Mouse (Mus musculus) stomach, embryonic 14.5 days (tissue): ENCODE measurements around the gene 4922502D21Rik. TPM values are rescaled to one million over a fixed set of nuclear protein-coding genes. Genes with fewer than 3 reads are reported as not detected.

ENCODE experiments used
- ATAC-seq: fragments of 200-750 bp; cut with Nextera tagmentation; 2 replicates; pipeline ENCODE4 v1.8.0; 2017; ENCODE audit warnings: low read depth, moderate TSS enrichment; ENCODE audit not compliant: insufficient number of reproducible peaks, insufficient read depth, low FRiP score
- H3K27ac ChIP-seq: fragments of 300-500 bp; sonication (generic); 2 replicates; pipeline ENCODE4 v1.5.1; 2014; ENCODE audit warnings: mild to moderate bottlenecking, low read length, moderate library complexity, mixed read lengths
- H3K27me3 ChIP-seq: fragments of 300-500 bp; sonication (generic); 2 replicates; pipeline ENCODE4 v1.6.1; 2014; ENCODE audit warnings: low read length, control low read depth, mixed read lengths; ENCODE audit not compliant: control insufficient read depth, insufficient read depth
- H3K36me3 ChIP-seq: fragments of 300-500 bp; sonication (generic); 2 replicates; pipeline ENCODE4 v1.6.1; 2014; ENCODE audit warnings: mild to moderate bottlenecking, control low read depth, low read length, moderate library complexity, mixed read lengths; ENCODE audit not compliant: control insufficient read depth, insufficient read depth
- H3K4me1 ChIP-seq: fragments of 300-500 bp; sonication (generic); 2 replicates; pipeline ENCODE4 v1.6.1; 2014; ENCODE audit warnings: low read length, control low read depth, mixed read lengths; ENCODE audit not compliant: control insufficient read depth, insufficient read depth
- H3K4me2 ChIP-seq: fragments of 300-500 bp; sonication (generic); replicated peaks from 2 replicates; pipeline ENCODE4 v1.6.1; 2014; ENCODE audit warnings: low read depth, low read length, control low read depth
- H3K4me3 ChIP-seq: fragments of 300-500 bp; sonication (generic); 2 replicates; pipeline ENCODE4 v1.5.1; 2014; ENCODE audit warnings: low read depth, low read length, control low read depth
- H3K9ac ChIP-seq: fragments of 300-500 bp; sonication (generic); replicated peaks from 2 replicates; pipeline ENCODE4 v1.6.1; 2014; ENCODE audit warnings: low read depth, mild to moderate bottlenecking, control low read depth, low read length, moderate library complexity, mixed read lengths
- H3K9me3 ChIP-seq: fragments of 300-500 bp; sonication (generic); 2 replicates; pipeline ENCODE4 v1.6.1; 2016; ENCODE audit warnings: low read depth, low read length, control low read depth; ENCODE audit not compliant: control insufficient read depth
- WGBS: fragments of 180-500 bp; shearing (Covaris S2); extraction: QIAGEN DNeasy Blood & Tissue Kit; methylation state at CpG from one replicate; pipeline ENCODE4 v1.1.7; 2014; 5-methylcytosine and 5-hydroxymethylcytosine counted together
- polyA plus RNA-seq: library from polyadenylated mRNA; unstranded; fragments of >200 nt; fragmentation: Nextera tagmentation; extraction: Ambion mirVana; gene quantifications from 2 replicates; pipeline ENCODE4 v1.2.1, GENCODE M21; 2014

4922502D21Rik gene
- polyA plus RNA-seq, 1 experiment from 2014 or later = not detected

DNA sequence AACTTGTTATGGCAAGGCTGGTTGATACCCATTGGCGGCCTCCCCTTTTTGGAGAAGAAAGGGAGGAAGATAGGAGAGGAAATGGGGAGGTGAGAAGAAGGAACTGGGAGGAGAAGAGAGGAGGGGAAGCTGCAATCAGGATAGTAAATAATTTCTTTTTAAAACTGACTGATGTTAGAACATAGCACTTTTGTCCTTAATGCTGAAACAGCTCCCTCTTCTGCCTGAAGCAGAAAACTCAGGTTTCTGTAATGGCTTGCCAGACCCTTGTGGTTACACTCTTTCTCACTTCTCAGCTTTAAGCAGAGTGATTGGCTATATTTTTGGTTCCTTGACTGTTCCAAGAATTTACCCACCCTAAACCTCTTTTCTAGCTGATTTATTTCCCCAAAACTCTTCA, 5.6 kb downstream of the 4922502D21Rik start:
- Histone ChIP-seq H3K4me3 (no peak overlapping the region), H3K27me3 (no peaks in the 10 kb centered on the region), H3K4me2 (no peak overlapping the region), H3K9me3 (no peaks in the 10 kb centered on the region), H3K27ac (no peak overlapping the region), H3K9ac (no peak overlapping the region), H3K4me1 (no peaks in the 10 kb centered on the region), H3K36me3 (no peaks in the 10 kb centered on the region)
- WGBS = 72% methylated on average over 1 of the region's 1 CpGs
- ATAC-seq = no peak

DNA sequence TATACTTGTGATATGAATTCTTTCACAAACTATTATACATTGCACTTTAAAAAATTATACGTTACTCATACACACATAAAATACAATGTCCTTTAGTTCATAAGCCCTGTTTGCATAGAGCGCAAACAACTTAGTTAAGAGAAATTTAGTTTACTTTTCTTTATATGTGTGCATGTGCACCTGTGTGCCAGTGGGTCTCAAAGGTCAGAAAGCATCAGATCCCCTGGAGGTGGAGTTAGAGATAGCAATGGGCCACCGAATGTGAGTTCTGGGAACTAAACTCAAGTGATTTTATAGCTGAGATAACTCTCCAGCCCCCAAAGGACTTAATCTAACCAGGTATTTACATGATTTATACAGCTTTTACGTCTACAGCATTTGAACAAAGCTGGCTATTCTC, 12.3 kb downstream of the 4922502D21Rik start:
- Histone ChIP-seq H3K27me3 (no peaks in the 10 kb centered on the region), H3K9me3 (no peaks in the 10 kb centered on the region), H3K9ac (no peak overlapping the region), H3K4me3 (no peak overlapping the region), H3K36me3 (no peaks in the 10 kb centered on the region), H3K27ac (no peak overlapping the region), H3K4me1 (no peaks in the 10 kb centered on the region), H3K4me2 (no peak overlapping the region)
- ATAC-seq = no peak
- 62% methylated on average over 4 of the region's 4 CpGs for WGBS

DNA sequence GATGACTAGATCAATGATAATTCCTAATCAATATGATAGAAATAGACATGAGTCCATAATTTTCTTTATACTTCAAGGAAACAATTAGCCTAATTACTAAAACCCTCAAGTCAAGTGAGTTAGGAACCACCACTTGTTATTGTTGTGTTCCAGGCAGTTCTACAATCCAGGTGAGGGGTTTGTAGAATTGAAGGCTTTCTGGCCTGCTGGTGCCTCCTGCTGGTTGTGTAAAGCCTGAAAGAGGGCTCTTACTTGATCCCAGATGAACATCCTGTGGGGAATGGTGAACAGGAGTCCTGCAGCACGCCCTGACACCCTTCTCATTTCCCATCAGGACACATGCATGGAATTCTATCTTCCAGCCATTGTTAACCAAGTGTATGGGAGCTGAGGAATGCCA, 13.2 kb downstream of the 4922502D21Rik start:
- H3K4me3 ChIP-seq = no peak overlapping the region
- no peaks in the 10 kb centered on the region for H3K4me1 ChIP-seq
- WGBS = 53% methylated on average over 1 of the region's 1 CpGs
- no peaks in the 10 kb centered on the region for H3K9me3 ChIP-seq
- H3K27me3 ChIP-seq = no peaks in the 10 kb centered on the region
- no peak overlapping the region for H3K4me2 ChIP-seq
- H3K9ac ChIP-seq = no peak overlapping the region
- ATAC-seq = no peak
- no peaks in the 10 kb centered on the region for H3K36me3 ChIP-seq
- H3K27ac ChIP-seq = no peak overlapping the region

DNA sequence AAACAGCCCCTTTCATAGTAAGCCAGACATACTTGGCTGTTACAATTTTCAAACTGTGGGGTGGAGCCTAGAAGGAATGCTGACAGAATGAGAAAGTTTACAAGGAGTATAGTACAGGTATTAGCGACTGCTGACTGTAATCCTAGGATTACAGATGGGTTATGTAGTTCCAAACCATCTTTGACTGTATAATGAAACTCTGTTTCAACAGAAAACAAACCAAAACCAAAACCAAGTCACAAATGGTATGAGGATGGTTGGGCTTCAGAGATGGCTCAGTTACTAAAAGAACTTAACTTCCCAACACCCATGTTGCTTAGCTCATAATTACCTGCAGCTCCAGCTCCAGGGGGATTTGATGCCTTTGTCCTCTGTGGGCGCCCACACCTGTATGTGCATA, 15.1 kb downstream of the 4922502D21Rik start:
- no peaks in the 10 kb centered on the region for H3K27me3 ChIP-seq
- WGBS = 77% methylated on average over 2 of the region's 2 CpGs
- H3K9me3 ChIP-seq = no peaks in the 10 kb centered on the region
- H3K36me3 ChIP-seq = no peaks in the 10 kb centered on the region
- H3K27ac ChIP-seq = no peak overlapping the region
- H3K9ac ChIP-seq = no peak overlapping the region
- no peak overlapping the region for H3K4me2 ChIP-seq
- ATAC-seq = no peak
- H3K4me1 ChIP-seq = no peaks in the 10 kb centered on the region
- H3K4me3 ChIP-seq = no peak overlapping the region

DNA sequence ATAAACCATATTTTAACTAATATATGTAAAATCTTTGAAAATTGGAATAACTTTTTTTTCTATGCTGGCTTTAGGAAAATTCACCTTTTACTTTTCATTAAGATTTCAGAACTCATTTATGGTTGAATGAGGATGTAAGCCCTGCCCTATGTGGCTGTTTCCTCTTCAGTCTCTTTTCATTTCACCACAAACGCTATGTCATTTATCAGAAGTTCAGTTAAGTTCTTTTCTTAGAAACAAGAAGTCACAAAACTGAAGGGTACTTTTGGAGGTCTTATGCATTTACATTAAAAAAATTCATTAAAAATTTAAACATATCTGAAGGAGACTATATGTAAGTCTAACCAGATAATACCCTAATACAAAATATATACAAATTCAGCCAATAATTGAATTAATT, 15.9 kb downstream of the 4922502D21Rik start:
- WGBS = 85% methylated on average over 1 of the region's 1 CpGs
- H3K27me3 ChIP-seq = no peaks in the 10 kb centered on the region
- ATAC-seq = no peak

DNA sequence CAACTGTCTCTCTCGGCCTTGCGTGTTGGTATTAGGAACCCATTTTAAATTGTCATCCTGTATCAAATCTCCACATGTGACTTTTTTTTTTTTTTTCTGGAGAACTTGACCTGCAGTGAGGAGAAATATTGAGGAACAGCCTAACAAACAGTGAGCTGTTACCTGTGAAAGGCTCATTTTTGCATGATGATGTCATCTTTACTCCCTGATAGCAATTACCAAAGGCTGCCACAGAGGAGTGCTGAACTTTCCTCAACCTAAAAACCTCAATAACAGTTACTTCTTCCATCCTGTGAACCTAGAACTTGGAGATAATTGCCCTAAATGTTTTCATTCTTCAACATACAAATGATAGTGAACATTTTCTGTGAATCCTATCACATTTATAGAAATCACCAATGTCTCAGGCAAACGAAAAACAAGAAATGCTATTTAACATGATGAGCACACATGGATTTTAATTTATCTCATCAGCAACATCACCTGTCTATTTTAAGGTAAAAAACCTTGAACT, 16.9 kb downstream of the 4922502D21Rik start:
- H3K36me3 ChIP-seq = no peaks in the 10 kb centered on the region
- H3K4me2 ChIP-seq = no peak overlapping the region
- no peak for ATAC-seq
- no peaks in the 10 kb centered on the region for H3K27me3 ChIP-seq
- no peak overlapping the region for H3K4me3 ChIP-seq
- no peaks in the 10 kb centered on the region for H3K4me1 ChIP-seq
- no peak overlapping the region for H3K27ac ChIP-seq
- WGBS = 84% methylated on average over 3 of the region's 3 CpGs
- no peak overlapping the region for H3K9ac ChIP-seq
- no peaks in the 10 kb centered on the region for H3K9me3 ChIP-seq

More for the DNA sequence above, 15.9 kb downstream of the 4922502D21Rik start:
- Histone ChIP-seq H3K27ac (no peak overlapping the region), H3K9me3 (no peaks in the 10 kb centered on the region), H3K9ac (no peak overlapping the region), H3K4me2 (no peak overlapping the region), H3K4me1 (no peaks in the 10 kb centered on the region), H3K4me3 (no peak overlapping the region), H3K36me3 (no peaks in the 10 kb centered on the region)

DNA sequence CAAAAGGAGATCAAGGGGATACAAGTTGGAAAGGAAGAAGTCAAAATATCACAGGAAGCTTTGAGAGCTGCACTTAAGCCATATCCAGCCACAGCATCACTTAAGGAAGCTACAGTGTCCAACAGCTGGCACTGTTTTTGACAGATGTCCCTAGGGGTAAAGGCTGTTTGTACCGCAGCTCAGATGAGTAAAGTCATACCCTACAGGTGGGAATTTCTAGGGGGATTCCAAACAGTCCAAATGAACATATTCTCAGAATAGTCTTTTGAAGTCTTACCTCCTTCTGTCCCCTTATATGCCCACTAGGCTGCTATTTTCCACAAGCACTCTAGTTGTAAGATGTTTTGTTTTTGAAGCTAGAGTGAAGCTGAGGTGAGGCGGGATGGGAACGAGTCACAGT, 19.1 kb downstream of the 4922502D21Rik start:
- 87% methylated on average over 3 of the region's 3 CpGs for WGBS
- ATAC-seq = no peak
- Histone ChIP-seq H3K36me3 (no peaks in the 10 kb centered on the region), H3K27me3 (no peaks in the 10 kb centered on the region), H3K4me2 (no peak overlapping the region), H3K4me1 (no peaks in the 10 kb centered on the region), H3K9ac (no peak overlapping the region), H3K27ac (no peak overlapping the region), H3K4me3 (no peak overlapping the region), H3K9me3 (no peaks in the 10 kb centered on the region)

DNA sequence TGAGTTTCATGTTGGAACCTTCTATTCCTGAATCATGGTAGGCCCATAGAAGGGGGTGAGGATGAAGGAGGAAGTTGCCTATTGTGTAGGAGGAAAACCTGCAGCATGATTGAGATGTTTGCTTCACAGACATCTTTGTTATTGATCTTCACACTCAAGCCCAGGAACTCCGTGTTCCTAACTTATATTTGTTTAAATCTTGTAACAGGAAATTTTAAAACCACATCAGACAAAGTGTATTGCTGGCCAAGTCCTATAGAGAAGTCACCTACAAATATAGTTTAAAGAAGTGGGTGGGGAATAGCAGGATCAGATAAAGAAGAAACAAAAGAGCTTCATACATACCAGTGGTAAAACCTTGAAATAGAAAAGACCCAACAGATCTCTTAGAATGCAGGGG, 27.4 kb downstream of the 4922502D21Rik start:
- Histone ChIP-seq H3K27ac (no peak overlapping the region), H3K27me3 (no peaks in the 10 kb centered on the region), H3K4me3 (no peak overlapping the region), H3K9ac (no peak overlapping the region), H3K4me1 (no peaks in the 10 kb centered on the region), H3K9me3 (no peaks in the 10 kb centered on the region), H3K4me2 (no peak overlapping the region), H3K36me3 (no peaks in the 10 kb centered on the region)
- WGBS = 54% methylated on average over 1 of the region's 1 CpGs
- ATAC-seq = no peak

DNA sequence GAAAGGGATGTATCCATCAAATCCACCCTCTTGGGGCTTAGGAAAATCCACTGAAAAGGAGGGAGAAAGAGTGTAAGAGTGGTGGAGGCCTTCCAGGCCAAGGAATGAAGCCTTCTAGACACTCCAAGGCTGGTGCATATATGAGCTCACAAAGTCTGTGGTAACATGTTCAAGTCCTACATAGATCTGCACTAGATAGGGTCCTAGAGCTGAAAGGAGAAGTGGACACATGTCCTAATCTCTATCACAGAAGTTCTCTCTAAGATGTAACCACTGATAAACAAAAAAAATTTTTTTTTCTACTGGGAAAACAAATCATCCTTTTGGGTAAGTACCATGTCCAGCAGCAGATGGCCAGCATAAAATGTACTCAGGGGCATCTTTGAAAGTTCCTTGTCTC, 42.9 kb downstream of the 4922502D21Rik start:
- H3K27me3 ChIP-seq = no peaks in the 10 kb centered on the region
- H3K4me1 ChIP-seq = no peaks in the 10 kb centered on the region
- no peak overlapping the region for H3K4me2 ChIP-seq
- no peaks in the 10 kb centered on the region for H3K36me3 ChIP-seq
- H3K4me3 ChIP-seq = no peak overlapping the region
- H3K9ac ChIP-seq = no peak overlapping the region
- no peak for ATAC-seq
- no peaks in the 10 kb centered on the region for H3K9me3 ChIP-seq
- H3K27ac ChIP-seq = no peak overlapping the region
